Mouse (Mus musculus) thymus, postnatal 36 days (tissue): ENCODE data around the gene Supt4a.

Experiments used
- DNase-seq, 2 experiments: peaks; one replicate each; pipeline ENCODE4 v3.0.0; 2022; ENCODE audit warnings: mixed read lengths in 2 of 2

The Supt4a gene

DNA sequence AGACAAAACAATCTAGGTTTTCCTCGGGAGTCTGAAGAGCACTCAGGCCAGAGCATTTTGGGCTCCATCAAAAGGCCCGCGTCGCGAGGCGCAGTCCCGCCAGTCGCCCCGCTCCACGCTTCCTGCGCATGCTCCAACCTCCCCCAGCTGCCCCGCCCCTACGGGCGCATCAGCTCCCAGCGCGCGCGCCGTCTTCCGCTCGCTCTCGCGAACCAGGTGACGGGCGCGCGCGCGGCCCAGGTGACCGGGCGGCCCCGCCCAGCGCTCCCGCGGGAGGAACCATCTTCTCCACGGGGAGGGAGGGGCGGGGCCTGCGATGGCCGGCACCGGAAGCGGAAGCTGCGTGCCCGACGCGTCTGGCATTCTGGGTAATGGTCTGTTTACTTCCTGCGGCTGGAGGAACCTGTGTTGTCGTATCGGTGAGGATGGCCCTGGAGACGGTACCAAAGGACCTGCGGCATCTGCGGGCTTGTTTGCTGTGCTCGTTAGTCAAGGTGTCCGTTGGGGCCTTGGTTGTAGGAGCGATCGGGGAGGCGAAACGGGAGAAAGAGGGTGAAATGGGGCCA lies at the start of gene Supt4a:
Supt4a (plus strand) TSS at position 378 of the 566 bp plus-strand sequence.
- peak; percentile 98 for DNase-seq

DNA sequence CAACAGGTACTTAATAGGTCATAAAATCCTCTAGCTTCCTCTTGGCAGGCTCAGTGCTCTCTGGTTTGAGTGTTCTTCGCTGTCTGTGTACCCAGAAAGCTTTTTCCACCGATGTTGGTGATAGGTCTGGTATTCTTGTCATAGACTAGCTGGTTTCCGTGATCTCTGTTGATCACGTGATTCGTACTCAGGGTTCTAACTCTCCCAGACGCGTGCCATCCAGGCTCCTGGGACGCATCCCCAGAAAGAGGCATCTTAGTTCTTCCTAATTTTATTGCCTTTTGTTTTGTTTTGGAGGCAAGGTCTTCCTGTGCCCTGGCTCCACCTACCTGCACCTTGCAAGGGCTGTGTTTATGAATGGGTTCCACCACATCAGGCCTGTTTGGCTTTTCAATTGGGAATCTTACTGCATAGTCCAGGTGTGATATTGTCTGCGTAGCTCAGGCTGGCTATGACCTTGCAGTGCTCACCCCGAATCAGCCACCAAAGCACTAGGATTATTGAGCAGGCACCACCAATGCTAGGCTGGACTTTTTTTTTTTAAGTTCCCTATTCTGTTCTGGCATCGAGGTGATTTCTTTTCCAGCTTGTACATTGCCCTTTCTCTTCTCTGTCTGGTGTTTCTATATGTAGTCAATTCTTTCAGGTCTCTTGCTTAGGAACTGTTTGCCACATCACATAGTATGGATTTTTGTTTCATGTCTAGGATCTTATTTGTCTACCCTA lies 48.7 kb upstream of the Supt4a start:
- DNase-seq = no peak

DNA sequence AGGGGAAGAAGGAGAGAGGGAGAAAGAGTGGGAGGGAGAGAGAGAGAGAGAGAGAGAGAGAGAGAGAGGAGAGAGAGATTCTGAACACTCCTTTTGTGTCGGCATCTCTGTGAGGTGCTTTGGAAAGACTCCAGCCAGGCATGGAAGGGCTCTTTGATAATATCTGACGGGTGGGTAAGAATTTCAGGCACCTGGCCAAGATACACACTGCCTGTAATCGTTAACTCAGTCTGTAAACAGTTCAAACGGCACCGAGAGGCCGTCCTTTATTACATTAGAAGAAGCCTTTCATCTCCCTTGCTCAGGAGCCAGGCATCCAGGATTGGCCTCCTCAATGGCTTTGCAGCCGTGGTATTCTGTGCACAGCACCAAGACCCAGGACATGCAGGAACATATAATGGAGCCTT lies 47.9 kb upstream of the Supt4a start:
- no peak for DNase-seq

DNA sequence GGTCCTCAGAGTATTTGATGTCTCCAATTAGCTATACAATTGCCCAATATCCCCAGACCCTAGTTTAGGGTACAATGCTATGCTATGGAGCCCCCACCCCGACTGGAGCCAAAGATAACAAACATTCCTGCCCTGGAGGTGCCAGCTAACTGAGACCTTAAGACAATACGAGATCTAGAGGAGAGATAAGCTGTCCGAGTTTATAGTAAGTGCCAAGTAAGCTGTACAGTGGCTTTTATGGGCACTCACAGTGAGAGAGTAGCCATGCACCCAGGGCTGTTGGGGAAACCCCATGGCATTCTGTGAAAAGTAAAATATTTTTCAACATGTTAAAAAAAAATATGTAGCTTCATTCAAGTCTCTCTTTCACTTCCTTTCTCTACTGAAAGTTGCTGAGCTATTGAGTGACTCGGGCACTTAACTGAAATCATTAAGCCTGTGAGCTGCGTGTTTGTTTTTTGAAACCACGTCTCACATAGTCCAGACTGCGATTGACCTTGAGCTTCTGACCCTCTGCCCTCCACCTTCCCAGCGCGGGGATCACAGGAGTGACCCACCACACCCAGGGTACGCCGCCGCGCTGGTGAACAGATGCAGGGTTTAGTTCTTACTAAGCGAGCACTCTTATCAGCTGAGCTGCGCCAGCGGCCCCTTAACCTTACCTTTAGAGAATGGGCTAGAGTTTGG lies 47.2 kb upstream of the Supt4a start:
- no peak for DNase-seq

DNA sequence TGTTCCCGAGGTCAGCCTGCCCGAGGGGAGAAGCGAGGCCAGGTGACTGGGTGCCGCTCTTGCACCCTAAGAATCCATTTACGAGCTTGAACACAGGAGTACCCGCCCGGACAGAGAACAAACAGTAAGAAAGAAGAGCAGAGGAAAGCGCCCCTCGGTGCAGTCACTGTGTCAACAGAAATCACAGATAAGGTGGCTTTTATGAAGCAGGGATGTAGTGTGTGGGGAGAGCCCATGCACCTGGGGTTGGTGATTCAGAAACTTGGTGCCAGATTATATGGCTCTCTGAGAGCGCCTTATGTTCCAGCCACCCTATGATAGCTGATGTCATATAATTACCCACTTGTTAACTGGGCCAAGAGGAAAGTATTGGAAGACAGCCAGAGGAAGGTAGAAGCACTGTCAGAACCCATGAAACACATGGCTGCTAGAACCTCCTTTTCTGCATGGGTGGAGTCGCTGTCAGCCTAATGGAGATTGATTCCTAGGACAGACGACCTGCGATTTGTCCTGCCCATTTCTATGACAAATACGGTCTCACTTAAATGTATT lies 40.1 kb upstream of the Supt4a start:
- no peak for DNase-seq

DNA sequence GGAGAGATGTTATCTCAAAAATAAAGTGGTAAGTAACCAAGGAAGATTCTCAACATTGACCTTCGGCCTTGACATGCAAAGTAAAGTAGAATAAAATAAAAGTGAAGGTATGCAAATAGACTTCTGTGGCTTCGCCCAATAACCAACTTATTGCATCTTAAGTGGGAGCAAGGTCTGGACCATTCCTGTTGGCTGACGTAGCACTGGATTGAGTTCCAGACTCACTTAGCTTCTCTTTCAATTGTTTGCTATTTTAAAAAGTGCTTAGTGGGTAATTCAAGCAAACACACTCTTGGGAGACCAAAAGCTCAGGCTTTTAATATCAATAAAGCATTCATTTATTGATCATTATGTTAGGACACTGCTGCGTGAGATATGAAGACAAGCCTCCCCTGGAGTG lies 39.2 kb upstream of the Supt4a start:
- DNase-seq = no peak

DNA sequence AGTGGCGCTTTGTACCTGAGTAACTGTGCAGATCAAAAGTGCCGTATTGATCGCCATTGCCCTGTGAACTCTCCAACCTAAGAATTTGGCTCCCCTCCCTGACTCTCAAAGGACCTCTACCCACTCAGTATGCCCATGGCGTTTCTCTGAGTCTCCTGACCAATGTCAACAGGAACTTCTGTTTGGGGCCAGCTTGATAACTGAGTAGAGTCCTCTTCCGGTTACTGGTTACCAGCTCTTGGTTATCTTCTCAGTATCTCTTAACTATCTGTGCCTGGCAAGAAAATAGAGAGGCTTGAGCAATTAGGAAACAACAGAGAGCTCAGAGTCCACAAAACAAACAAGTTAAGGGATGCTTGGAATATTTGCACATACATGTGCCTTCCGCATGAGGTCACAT lies 36.2 kb upstream of the Supt4a start:
- no peak for DNase-seq

DNA sequence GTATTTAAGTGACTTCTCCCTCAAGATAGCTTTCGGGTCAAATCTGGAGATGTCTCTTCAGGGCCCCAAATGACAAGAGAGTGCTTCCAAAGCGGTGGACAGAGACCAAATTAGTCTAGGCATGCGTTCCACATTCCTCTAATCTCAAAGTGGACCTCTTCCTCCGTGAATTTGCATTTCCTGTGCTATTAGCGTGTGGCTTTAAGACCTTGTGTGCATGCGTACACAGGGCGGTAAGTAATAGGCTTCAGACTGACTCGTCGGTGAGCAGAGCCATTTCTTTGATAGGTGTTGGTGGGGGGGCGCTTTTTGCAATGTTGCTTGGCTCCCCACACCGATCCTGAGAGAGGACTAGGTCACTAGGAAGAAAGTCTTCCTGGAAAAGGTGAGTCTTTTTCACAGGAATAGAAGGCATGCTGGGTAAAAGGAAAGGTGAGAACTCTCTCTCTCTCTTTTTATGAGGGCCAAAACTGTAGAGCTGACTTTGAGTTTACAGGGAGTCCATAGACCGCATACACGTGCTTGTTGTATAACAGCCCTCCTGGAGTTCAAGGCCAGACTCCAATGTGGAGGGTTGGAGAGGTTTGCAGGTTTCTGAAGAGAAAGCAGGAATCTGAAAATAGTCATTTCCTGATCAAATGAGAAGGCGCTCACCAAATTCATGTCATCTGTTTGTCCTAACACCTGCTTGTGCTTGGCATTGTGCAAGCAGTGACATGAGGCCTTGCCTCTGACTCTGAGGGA lies 35.3 kb upstream of the Supt4a start:
- no peak for DNase-seq

DNA sequence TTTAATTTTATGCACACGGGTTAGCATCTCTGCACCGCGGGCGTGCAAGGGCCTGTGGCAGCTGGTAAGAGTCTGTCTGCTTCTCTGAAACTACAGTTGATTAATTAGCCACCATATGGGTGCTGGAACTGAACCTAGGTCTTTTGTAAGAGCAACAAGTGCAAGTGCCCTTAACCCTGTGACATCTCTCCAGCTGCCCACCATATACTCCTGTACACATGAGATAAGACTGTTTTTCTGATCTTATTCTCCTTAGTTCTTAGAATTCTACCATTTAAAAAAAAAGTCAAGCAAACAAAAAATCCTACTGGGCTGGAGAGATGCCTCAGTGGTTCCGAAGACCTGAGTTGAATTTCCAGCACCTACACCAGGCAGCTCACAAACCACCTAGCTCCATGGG lies 33.7 kb upstream of the Supt4a start:
- DNase-seq = no peak

DNA sequence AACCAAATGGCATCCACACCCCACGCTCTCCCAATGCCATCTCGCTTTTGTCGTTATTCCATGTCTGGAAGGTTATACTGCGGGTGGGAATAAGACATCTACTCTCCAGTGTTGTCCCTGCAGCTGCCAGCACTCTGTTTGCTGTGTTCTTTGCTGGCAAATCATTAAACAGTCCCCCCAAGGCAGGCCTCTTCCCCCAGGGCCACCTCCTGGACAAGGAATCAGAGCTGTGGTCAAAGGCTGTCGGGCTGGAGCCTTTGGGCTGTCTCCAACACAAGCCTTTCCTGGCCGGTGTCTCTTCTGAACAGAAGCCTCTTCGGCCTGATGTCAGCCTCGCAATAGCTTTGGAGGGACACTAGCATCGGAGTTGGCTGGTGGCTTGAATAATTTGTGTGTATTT lies 33.1 kb upstream of the Supt4a start:
- no peak for DNase-seq

DNA sequence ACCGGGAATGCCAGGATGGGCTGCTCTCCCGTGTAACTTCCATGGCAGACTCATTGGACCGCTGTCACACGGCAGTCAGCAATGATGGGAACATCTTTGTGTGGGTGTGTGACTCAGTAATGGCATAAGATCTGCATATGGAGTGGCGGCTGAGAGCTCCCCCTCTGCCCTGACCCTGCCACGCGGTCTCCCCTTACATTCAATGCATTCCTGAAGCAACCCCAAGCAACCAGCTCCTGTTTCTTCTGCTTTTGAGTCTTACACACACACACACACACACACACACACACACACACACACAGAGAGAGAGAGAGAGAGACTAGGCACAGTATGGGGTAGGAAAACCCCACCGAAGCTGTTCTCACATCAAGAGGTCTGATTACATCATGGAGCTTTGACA lies 29.8 kb upstream of the Supt4a start:
- no peak for DNase-seq

DNA sequence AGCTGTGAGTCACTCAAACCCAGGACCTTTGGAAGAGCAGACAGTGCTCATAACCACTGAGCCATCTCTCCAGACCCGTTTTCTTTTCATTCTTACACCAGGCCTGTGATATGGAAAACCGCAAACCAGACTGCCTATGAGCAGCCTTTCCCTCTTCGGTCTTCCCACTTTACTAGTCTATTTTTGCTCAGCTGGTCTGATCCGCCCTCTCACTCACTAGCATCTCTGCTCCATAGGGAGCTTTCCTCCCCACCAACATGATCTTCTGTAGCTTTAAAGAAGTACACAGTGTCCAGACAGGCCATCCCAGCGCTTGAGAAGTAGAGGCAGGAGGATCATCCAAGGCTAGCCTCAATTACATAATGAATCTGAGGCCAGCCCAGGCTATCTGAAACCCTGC lies 28.4 kb upstream of the Supt4a start:
- DNase-seq = no peak

DNA sequence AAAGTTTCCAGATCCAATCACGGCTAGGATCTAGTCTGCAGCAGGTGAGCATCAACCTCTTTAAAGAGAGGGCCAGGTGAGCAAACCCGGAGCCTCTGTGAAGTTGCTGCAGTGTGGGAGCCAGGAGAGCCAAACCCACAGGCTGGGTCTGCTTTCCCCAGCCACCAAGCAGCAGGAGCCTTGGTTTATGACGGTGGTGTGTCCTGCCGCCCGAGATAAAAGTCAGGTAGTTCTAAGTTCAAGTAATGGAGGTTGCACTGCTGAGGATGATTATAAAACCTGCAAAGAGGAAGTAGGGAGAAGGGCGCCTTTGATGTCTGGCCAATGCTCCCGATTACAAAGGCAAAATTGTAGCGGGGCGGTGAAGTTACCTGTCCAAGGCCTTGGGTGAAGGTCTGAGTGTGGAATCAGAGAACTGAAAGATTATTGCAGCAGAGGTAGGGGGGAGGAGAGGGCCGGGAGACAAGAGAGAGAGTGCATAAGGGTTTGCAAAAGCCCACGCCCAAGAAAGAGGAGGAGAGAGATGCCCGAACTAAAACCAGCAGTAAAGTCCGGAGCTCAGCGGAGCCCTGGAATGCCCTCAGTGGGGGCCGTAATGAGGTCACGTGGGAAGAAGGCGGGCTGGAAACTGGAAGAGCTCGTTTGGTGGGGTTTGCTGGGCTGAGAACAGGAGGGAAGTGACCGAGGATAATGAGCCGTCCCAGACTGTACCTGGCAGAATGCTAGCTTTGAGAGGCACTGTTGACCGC lies 27.7 kb upstream of the Supt4a start:
- DNase-seq = no peak

DNA sequence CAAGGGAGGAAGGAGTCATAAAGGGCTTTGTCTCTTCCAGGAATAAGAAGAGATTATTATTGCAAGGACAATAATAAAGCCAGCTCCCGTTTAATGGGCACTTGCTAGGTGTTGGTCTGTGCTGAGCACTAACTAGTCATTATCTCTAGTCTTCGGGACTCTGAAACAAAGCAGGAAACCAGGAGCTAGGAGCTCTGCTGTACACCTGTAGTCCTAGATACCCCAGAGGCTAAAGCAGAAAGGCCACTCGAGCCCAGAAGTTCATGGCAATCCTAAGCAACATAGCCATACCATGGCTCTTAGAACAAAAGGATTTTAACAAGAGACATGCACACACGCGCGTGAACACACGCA lies 27.1 kb upstream of the Supt4a start:
- no peak for DNase-seq

DNA sequence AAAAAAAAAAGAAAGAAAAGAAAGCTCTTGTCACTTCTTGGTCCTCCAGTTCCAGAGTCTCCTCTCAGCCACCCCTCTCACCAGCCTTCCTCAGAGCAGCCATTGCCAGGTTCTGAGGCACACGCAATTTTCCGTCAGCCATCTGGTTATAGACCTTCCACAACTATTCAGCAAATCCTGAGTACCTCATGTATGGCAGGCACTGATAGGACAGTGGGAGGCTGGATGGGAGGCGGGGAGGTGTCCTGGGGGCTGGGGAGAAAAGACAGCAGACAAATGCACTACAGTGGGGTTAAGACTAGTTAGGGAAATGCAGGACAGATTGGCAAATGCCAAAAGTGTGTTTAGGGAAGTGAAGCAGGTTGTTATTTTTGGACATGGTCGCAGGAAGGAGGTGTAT lies 25.2 kb upstream of the Supt4a start:
- no peak for DNase-seq

DNA sequence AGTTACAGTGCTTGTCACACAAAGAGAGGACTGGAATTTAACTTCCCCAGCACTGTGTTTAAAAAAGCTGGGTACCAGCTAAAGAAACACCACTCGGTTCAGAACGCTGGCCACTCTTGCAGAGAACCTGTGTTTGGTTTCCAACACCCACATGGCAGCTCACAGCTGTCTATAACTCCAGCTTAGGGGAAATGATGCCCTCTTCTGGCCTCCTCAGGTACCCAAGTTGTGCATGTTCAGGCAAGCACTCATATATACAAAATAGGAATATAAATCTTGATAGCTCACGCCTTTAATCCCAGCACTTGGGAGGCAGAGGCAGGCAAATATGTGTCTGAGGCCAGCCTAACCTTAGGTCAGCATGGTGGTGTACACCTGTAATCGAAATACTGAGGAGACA lies 21.4 kb upstream of the Supt4a start:
- peak in 1 of 2 experiments; percentile 13 for DNase-seq

DNA sequence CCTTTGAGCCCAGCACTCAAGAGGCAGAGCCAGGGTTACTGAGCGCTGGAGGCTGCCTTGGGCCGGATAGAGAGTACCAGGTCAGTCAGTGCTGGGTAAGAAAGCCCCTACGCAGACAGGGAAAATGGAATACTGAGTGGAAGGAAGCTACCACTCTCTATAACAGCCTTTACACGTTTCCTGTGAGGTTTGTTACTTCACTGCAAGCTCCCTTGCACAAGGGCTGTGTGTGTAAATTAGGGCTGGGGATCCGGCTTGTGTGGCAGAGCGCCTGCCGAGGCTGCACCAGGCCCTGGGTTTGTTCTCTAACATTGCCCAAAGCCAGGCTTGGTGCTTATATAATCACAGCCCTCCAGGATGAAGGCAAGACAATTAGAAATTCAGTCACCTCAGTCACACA lies 17.8 kb upstream of the Supt4a start:
- no peak for DNase-seq

DNA sequence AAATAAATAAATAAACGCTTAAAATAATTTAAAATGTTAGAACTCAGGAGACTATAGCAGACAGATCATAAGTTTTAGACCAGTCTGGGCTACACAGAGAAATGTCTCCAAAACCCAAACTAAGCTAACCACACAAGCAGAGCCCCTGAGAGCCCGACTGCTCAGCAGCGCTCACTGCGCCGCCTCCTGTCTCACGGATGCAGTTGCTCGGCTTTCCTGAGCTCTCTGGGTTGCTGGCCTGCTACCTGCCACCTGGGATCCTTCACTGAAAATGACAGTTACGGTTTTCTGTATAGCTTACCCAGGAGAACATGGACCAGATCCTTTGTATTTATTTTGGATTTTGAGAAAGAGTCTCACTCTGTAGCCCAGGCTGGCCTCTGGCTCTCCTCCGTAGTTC lies 17.0 kb upstream of the Supt4a start:
- DNase-seq = peak; percentile 74 to 85

DNA sequence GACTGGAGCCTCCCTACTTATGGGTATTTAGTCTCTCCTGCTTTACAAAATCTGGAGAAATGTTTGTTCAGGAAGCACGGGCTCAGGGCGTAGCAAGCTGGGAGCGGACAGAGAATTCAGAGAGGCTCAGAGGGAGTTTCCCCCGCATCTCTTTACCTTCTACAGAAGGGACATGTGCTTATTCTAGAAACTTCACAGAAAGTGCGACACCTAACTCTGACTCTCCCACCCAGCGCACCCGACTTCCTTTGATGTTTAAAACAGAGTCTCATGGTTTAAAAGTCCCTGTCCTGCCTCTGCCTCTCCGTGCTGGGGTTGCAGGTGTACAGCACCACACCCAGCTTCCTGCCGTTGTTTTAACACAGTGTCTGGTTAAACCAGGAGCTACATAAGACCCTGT lies 16.5 kb upstream of the Supt4a start:
- peak; percentile 78 to 88 for DNase-seq

DNA sequence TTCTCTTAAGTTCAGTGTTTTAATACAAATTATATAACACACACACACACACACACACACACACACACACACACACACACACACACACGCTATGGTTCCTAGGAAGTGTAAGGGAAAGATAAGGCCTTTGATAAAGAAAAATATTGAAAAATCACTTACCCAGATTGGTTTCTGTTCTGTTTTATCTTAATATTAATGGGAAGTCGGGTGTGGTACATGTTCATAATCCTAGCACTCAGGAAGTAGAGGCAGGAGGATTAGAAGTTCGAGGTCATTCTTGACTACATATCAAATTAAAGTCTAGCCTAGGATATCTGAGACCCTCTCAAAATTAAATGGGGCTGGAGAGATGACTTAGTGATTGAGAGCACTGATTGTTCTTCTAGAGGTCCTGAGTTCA lies 15.2 kb upstream of the Supt4a start:
- DNase-seq = no peak

DNA sequence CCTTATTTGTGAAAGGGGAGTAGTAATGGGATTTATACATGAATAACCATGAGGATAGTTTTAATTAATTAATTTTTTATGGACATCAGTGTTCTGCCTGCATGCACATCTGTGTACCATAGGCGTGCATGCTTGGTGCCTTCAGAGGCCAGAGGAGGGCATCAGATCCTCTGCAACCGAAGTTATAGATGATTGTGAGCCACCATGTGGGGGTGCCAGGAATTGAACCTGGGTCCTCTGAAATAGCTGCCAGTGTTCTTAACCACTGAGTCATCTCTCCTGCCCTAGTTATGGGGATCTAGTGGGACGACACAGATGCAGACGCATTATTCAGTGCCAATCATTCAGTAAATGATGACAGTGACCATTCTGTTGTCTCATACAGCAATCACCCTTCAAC lies 14.5 kb upstream of the Supt4a start:
- no peak for DNase-seq

DNA sequence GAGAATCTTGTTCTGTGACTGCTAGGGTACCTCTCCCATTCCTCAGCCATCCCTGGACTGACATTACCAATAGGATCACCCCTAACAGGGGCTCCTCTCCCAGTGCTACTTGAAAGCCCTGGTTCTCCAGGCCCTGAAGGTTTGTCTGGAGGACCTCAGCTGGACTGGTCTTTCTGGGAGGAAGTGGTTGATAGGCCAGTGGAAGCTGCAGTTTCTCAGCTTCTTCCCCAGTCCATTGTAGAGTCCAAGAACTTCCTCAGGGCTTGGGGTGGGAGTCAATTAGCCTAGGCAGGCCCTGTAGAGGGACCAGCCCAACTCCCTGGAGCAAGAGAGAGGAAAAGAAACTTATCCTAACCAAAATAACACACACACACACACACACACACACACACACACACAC lies 11.8 kb upstream of the Supt4a start:
- no peak for DNase-seq
